Mouse (Mus musculus): ENCODE measurements around the gene Fgfr2.
"Not testable (repeated sequence)": the region's sequence is repeated elsewhere in the genome, so short reads cannot be mapped to it uniquely, and the experiment has no call there.

Fgfr2 gene

DNA sequence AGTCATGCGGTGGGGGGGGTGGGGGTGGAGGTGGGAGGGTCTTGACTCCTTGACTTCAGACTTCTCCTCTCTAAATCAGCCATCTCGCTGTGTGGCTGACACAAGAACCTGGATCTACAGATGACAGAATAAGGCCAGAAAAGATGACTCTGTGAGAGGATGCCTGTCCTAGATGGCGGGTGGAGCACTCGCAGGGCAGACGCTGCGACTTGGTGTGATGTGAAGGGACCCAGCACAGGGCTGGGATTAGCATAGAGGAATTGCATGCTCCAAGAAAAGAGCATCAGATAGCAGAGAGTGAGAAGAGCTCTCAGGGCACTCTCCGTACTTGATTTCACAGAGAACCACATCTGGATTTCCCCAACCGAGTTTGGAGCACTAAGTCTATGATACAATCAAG is 2953.0 kb downstream of the Fgfr2 start:
- peak; percentile 62 for DNase-seq (ENCODE audit: low read depth, low spot score)

DNA sequence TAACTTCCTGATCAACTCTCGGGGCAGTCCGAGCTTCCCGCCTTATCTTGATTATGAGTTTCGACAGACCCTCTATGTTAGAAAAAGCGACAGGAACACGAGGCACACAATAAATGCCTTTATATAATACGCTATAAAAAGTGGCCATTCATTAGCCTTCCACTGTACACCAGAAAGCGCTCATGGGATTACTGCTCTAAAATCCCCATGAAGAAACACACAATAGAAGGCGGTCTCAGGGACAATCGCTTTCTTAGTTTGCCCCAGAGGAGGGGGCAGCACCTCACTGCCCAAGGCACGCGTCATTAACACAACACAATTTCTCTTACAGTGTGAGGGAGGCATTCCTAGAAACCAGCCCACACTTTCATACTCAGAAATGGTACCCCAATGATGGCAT is 2954.9 kb downstream of the Fgfr2 start:
- DNase-seq (ENCODE audit: low read depth, low spot score), result no peak

DNA sequence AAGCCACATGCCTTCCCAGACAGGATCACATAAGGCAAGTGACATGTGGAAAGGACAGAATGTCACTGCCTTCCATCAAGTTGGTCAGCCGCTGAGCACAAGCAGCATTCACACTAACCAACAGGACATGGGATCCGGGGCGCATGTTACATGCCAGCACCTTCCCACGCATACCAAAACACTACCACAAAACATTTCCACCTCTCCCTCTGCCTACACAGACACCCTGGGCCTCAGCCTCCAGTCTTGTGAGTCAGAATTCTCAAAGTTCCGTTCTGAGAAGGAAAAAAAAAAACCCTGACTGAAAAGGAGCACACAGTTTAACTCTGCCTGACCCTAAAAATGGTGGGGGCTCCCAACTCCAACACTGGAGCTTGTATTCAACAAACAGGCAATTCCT is 2955.9 kb downstream of the Fgfr2 start:
- DNase-seq (ENCODE audit: low read depth, low spot score), result peak; percentile 58

DNA sequence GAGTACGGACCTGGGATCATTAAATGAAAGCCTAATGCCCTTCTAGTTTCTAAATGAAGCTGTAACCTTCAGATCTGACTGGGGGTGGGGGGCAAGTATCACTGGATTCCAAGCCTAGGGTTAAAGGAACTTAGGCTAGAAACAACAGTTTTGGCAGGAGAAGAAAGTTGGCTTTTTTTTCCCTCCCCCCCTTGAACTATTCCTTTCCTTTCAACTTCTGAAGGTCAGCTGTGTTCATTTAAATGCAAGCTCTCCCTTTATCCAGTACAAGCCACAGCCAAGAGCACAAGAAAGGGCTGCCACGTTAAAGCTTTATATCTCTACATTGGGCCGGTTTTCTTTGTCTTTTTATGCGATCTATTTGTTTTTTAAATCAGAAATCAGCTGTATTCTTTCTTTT is 2957.0 kb downstream of the Fgfr2 start:
- DNase-seq (ENCODE audit: low read depth, low spot score), result no peak

DNA sequence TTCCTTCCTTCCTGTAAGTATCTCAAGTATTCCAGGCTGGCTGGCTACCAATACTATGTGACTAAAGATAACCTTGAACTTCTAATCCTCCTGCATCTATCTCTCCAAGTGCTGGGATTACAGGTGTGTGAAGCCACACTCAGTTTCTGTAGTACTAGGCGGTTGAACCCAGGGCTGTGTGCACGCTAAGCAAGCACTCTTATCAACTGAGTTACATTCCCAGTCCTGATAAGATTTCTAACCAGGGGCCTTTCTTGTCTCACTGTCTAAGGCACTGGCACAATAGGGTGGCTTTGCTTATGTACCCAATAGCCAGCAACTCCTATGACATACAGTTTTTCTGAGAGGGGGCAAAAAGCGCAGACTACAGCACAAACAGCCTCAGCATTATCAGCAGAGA is 2957.7 kb downstream of the Fgfr2 start:
- DNase-seq (ENCODE audit: low read depth, low spot score), result no peak

DNA sequence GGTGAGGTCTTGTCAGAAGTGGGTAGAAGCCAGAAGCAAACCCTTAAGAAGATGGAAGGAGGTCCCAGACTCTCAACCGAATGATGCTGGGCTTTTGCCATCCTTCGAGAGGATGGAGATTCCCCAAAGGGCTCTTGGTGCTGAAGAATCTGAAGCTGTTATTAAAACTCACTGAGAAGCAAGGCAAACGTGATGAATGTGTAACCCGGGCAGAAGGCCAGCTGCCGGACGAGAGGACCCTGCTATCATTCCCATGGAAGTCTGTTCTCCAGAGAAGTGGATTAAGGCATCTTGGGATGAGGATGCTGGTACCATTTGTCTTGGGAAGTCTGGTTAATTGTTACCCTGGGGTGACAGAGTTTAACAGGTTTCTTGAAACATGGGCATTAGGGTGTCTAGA is 2960.4 kb downstream of the Fgfr2 start:
- no peak for DNase-seq (ENCODE audit: low read depth, low spot score)

DNA sequence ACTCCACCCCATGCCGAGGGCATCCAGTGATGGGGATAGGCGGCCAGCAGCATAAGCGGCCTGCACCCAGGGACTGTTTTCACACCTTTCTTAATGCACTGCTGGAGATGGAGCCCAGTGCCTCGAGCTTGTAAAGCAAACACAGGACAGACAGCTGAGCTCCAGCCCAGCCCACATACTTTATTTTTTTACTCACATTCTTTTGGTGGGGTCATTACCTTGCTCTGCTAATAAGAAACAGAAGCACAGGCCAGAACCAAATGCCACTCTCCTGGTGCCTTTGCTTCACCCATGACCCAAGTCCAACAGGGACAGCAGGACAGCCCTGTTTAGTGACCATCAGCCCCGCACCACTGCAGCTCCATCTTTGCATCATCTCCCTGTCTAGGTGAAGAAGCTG is 2961.6 kb downstream of the Fgfr2 start:
- no peak for DNase-seq (ENCODE audit: low read depth, low spot score)

DNA sequence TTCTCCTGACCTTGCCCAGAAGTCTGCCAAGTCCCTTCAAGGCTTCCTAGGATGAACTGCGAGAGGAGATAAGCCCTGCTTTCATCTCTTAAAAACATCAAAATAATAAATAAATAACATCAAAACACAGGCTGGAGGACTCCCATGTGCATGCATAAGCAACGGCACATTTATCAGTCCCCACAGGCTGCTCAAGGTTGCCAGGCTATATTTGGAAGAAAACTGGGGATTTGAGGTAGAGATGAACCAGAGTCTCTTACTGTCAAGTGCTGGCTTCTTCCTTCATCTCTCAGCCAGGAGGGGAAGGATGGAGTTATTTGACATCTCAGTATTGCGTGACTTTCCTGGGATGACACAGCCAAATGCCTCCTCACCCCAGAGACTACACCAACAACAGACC is 2964.3 kb downstream of the Fgfr2 start:
- no peak for DNase-seq (ENCODE audit: low read depth, low spot score)

DNA sequence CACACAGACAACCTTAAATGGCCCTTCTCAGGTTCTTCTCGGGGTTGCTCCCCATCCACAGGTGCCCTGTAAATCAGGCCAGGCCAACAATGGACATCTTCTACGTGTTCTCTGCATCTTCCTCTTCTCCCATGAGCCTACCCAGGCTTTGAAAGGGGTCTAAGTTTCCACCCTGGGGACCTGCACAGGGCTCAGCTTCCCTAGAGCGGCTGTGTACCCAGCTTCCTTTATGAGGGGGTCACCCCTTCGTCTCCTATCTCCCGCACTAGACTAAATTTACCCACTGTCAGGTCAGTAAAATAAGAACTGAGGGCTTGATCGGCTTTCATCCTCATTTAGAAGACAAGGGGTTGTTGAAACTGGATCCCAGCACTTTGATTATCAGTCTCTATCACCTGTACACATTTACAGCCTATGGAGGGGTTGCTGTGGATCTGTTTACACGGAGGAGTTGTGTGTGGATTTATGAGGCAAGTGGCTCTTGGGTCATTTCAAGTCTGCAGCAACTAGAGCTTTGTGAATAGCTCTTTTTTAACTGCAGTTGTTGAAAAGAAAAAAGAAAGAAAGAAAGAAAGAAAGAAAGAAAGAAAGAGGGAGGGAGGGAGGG is 2969.7 kb downstream of the Fgfr2 start:
- no peak for DNase-seq (ENCODE audit: low read depth, low spot score)

DNA sequence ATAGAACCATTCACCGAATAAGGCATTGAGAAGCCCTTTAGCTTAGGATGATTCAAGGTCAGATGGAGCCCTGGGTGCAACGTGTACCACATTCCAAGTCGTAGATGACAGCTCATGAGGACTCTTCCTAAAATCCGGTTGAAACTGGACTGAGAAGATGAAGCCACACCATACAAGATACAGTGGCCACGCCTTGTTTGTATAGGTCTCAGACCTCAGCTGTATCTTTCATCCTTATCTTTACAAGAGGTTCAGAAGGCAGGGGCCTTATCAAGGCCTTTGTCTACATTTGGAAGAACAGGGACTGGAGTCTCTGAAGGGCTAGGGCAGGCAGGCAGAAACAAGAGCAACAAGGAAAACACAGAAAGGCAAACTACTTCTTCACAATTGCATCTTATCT is 2974.2 kb downstream of the Fgfr2 start:
- no peak for DNase-seq (ENCODE audit: low read depth, low spot score)

DNA sequence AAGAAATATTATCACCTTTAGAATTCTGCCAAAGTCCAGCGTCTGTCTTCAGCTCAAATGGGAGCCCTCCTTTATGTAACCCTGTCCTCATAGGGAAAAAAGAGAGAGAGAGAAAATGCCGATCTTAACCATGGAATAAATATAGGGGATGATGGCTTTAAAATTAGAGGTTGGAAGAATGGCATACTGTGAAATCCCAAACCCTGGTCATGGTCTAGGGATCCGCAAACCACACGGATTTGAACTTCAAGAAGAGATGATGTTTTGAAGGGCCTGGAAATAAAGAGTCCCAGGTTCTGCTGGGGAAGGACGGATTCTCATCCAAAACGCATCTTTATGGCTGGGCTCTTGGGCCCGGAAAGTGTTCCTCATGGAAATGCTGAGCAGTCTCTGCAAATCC is 2975.9 kb downstream of the Fgfr2 start:
- DNase-seq (ENCODE audit: low read depth, low spot score), result no peak

DNA sequence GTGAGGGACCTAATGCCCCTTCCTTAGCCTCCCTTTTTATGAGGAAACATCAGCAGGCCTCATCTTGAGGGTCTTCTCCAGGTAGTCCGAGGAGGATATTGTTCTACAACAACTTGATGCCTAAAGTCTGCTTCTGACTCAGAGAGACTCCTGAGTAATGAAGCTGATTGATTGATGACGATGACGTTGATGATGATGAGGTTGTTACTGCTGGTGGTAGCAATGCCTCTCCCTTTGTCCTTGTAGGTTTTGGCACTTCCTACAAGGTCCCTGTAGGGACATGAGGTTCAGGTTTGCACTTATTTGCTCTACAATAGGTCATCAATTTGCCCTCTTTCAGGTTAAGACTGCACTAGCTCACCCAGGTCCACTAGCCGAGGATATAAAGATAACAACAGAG is 2977.9 kb downstream of the Fgfr2 start:
- no peak for DNase-seq (ENCODE audit: low read depth, low spot score)

DNA sequence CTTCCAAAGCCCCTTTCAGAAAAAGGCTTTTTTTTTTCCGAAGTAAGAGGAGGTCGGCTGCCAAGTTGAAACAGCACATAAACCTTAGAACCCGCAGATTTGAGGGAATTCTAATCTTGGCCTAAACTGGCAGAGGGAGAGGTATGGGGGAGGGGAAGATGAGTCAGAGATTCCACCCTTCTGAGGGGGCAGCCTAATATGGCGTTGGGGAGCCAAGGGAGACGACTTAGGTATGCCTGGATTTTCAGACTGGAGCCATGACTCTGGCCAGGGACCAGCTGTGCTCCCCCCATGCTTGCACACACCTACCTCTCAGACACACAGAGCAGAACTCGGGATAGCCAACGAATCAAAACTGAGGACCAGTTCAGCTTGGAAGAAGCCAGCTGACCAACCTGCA is 2979.8 kb downstream of the Fgfr2 start:
- DNase-seq (ENCODE audit: low read depth, low spot score), result peak; percentile 81

DNA sequence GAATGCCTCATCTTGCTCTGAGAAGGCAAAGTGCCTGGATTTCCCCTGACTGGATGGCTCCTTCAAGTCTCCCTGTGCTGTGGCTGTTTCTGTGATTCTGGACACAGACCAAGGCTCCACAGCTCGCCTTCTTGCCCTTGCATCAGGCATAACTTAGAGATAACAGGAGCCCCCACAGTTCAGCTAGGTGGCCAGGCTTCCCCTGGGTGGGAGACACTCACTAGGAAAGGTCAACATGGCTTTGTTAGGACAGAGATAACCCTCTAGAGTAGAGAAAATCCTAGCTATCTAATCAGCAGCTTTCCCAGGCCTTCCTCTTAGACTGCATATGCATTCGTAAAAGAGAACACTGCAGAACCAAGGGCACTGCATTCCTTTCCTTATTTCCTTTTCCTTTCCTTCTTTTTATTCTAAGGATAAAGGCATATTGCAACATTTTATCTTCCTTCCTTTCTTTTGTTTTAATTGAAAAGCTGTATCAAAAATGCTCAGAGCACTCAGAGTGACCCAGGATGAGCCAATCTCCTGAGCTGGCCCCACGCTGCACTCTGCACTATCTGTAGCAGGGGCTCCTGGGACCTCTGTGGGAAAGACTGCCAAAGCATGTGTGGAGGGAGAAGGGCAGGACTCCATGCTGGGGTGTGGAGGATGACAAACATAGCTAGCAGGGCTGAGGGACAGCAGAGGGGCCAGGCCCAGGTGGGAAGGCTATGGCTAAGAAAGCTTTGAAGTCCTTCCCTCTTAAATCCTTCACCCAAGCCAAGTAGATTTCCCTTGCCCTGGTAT is 2981.9 kb downstream of the Fgfr2 start:
- DNase-seq (ENCODE audit: low read depth, low spot score), result no peak

DNA sequence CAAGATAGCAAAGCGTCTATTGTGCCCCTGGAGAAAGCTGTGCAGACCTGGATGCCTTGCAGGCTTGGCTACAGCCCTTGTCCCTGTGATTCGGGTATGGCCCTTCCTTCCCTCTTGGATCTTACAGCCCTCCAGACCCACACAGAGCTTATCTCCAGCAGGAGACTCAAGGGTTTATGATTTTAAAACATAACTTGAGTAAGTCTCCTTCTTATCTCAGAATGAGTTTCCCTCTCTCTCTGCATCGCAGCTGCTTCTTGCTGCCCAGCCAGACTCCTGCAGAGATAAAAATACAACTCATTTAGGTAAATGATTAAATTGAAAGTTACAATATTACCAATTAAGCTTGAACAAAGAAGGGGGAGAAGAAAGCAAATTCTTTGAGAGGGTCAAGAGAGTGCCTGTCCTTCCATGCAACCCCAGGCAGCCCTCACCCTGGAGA is 2988.2 kb downstream of the Fgfr2 start:
- no peak for DNase-seq (ENCODE audit: low read depth, low spot score)

DNA sequence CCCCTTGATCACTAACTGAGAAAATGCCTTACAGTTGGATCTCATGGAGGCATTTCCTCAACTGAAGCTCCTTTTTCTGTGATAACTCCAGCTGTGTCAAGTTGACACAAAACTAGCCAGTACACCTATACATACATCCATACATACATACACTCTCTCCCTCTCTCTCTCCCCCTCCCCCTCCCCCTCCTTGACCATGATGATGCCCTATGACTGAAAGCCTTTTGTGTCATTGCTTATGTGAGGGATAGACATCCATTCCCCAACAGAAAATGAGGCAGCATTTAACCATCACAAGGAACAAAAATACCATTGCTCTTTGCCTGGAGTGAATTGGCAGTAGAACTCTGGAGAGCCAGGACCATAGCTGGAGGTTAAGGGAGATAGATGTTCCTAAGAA is 2988.7 kb downstream of the Fgfr2 start:
- DNase-seq (ENCODE audit: low read depth, low spot score), result not testable (repeated sequence)

DNA sequence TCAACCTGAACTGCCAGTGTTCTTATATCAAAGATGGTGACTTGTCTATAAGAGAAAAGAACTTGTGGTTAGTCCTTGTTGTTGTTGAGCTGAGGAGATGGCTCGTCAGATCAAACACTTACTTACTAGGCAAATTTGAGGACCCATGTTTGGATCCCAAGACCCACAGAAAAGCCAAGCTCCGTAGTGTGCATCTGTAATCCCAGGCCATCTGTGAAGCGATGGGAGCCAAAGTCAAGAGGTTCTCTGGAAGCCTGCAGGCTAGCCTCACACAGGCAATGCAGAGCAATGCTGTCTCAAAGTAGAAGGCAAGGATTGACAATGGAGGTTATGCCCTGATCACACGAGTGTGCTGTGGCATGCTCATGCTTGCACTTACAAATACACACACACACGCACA is 2992.9 kb downstream of the Fgfr2 start:
- no peak for DNase-seq (ENCODE audit: low read depth, low spot score)

DNA sequence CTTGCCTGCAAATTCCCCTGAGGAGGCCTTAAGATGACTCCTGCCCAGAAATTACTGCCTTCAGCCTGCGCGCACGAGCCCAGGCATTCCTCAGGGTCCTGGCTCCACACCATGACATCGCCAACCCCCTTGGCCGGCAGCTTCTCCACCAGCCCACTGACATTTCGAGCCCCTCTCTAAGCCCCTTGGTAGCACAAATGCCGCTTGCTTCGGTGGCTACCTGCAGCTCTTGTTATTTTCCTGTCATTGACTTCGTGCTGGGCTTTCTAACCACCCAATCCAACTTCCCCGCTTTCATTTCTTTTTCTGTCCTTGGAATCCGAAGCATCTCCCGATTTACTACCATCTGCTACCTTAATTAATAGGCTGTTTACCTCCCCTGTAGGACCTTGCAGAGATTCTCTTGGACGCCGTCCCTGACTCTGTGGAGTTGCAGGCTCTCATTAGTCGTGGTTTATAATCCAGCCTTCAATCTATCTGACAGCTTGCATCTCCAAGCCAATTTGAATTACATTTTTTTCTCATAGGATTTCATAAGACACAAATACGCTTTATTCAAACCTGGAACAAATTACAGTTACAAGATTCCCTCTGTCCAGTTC is 2993.7 kb downstream of the Fgfr2 start:
- DNase-seq (ENCODE audit: low read depth, low spot score), result peak; percentile 28

DNA sequence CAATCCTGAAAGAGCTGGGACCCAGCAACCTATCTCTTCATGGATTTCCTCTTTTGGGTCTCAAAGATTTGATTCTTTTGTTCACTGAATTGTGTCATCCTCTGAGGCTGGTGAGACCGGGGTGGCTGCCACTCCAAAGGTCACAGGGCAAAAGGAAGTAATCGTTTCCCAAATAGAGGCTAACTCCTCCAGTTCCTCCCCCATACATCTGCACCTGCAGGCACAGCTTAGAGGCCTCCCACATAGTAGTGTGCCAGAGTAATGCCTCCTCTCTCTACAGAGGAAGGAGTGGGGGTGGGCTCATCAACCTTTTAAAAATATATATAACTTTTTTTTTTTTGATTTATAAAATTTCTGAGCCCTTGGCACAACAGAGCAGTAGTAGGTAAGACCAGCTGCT is 3001.6 kb downstream of the Fgfr2 start:
- DNase-seq (ENCODE audit: low read depth, low spot score), result no peak

DNA sequence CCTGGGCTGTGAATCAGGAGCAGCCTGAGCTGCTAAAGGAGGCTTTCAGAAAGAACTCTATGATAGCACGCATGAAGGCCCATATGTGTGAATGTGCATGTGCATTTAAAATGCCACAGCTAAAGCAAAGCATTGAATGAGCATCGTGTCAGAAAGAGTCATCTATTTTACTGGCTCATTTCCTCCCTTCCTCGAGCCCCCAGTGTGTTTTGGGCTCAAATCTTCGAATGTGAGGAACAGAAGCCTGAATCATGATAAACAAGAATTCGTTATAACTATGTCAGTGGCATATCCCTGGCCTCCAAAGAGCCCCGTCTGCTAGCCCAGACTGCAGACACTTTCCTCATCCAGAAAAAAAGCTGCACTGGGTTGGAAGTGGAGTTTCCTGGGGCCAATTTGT is 3003.7 kb downstream of the Fgfr2 start:
- DNase-seq (ENCODE audit: low read depth, low spot score), result no peak

DNA sequence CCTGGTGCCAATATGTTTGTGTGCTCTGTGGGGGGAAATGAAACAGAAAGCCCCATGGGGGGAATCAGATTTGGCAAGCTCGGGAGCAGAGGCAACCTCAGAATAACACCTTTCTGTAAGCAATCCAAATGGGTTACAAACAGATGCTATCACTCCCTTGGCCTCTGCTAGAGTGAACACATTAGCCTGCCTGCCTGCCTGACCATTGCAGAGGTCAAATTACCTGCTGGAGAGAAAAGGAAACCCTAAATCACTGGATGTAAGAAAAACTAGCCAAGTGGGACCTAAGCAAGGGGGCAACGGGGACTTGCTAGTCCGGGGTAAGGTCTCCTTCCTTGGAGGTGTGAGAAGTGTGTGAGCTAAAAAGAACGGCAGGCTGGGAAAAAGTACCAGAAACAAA is 3004.4 kb downstream of the Fgfr2 start:
- no peak for DNase-seq (ENCODE audit: low read depth, low spot score)

DNA sequence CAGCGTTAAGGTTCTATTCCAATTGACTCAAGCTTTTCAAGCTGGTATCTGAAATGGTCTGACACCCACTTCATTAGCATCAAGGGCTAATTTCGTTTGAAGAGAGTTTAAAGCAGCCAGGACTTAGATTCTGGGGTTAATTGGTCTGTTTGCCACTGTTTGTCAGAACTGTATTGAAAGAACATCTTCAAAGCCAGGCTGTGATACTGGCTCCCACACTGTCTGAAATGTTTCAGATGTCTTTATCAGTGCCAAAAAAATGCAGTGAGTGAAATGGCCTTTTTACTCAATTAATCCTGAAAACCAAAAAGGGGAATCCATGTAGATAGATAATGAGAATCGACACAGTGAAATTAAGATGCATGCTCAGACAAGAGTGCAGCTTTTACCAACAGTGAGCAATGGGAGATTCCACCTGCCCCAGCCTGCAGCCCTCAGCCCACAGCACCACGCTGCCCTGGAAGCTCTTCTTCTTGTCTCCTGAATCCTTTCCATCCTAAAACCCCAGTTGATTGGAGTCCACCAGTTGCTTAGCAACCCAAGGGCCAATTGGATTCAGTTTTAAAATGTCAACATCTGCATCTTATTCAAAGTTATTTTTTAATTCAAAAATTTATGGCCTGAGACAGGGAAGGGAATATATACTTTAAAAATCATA is 3005.6 kb downstream of the Fgfr2 start:
- no peak for DNase-seq (ENCODE audit: low read depth, low spot score)

DNA sequence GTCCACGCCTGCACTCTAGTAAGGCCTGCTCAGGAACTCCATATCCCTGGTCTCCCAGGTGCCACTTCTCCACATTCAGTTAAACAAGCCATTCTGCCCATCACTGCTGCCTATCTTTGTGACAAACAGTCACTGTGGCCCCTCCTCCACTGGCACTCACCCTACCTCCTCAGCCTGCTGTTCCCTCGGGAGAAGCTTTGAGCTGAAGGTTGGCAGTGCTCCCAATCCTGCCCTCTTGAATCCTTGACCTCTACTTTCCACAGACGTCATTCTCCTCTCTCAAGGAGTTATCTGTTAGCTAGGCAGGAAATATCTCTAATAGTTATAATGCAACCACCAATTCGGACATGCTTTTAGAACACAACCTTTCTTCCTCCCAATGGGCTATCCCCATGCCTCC is 3008.7 kb downstream of the Fgfr2 start:
- peak; percentile 53 for DNase-seq (ENCODE audit: low read depth, low spot score)
